Mouse (Mus musculus) C2C12 (cell line): ENCODE measurements around the gene Sfmbt1. TPM values are rescaled to one million over a fixed set of nuclear protein-coding genes. Genes with fewer than 3 reads are reported as not detected.

Experiments used
- H3K27me3 ChIP-seq: one replicate; pipeline ENCODE4 v1.6.1; 2011; ENCODE audit not compliant: control insufficient read depth, insufficient read depth, insufficient read length
- H3K36me3 ChIP-seq: one replicate; pipeline ENCODE4 v1.6.1; 2011; ENCODE audit not compliant: control insufficient read depth, insufficient read depth
- H3K4me3 ChIP-seq: one replicate; pipeline ENCODE4 v1.5.1; 2011; ENCODE audit warnings: mild to moderate bottlenecking, control low read depth; ENCODE audit not compliant: poor library complexity, insufficient read depth, severe bottlenecking
- H3K79me2 ChIP-seq: one replicate; pipeline ENCODE4 v1.6.1; 2011; ENCODE audit not compliant: control insufficient read depth, insufficient read depth
- H3K79me3 ChIP-seq: one replicate; pipeline ENCODE4 v1.6.1; 2011; ENCODE audit warnings: low read depth, control low read depth
- H3ac ChIP-seq: one replicate; pipeline ENCODE3; 2011; ENCODE audit warnings: low read depth; ENCODE audit not compliant: control insufficient read depth, insufficient read length
- CEBPB ChIP-seq: IDR thresholded peaks from one replicate; pipeline ENCODE4 v1.6.1; 2011; ENCODE audit warnings: low read depth, mild to moderate bottlenecking, control low read depth, moderate library complexity
- CTCF ChIP-seq: IDR thresholded peaks from one replicate; pipeline ENCODE4 v1.5.1; 2011; ENCODE audit not compliant: control insufficient read depth, insufficient read depth, insufficient read length
- FOSL1 ChIP-seq: IDR thresholded peaks from one replicate; pipeline ENCODE4 v1.8.0; 2011; ENCODE audit warnings: mild to moderate bottlenecking, low read length; ENCODE audit not compliant: poor library complexity, insufficient read depth, severe bottlenecking
- MAX ChIP-seq: IDR thresholded peaks from one replicate; pipeline ENCODE4 v1.6.1; 2011; ENCODE audit warnings: mild to moderate bottlenecking, control low read depth
- MYOD1 ChIP-seq: IDR thresholded peaks from one replicate; pipeline ENCODE4 v1.6.1; 2011; ENCODE audit warnings: low read depth; ENCODE audit not compliant: control insufficient read depth, insufficient read length
- MYOG ChIP-seq: IDR thresholded peaks from one replicate; pipeline ENCODE4 v1.6.1; 2011; ENCODE audit not compliant: control insufficient read depth, insufficient read length; ENCODE audit errors: extremely low read depth
- USF1 ChIP-seq: IDR thresholded peaks from one replicate; pipeline ENCODE4 v1.6.1; 2011; ENCODE audit warnings: low read depth, mild to moderate bottlenecking, control low read depth, moderate library complexity
- polyA plus RNA-seq: library from polyadenylated mRNA; unstranded; fragments of >200 nt; fragmentation: generic; extraction: Trizol; gene quantifications from one replicate; pipeline ENCODE4 v1.2.1, GENCODE M21; 2012; ENCODE audit warnings: missing spikeins

Sfmbt1 gene
- polyA plus RNA-seq, 1 experiment: 5.1 TPM

GRCm38 (mm10) chr14:30824456-30824995 lies 109.9 kb downstream of the Sfmbt1 start:
- H3K79me3 ChIP-seq: peaks cover 8% of the 10 kb centered on the region
- no peak for TF ChIP-seq MYOD1
- no peak overlapping the region for H3K4me3 ChIP-seq
- no peaks in the 10 kb centered on the region for H3K27me3 ChIP-seq
- peaks cover 2% of the 10 kb centered on the region for H3K36me3 ChIP-seq
- no peak overlapping the region for H3ac ChIP-seq
- H3K79me2 ChIP-seq: peaks cover 38% of the 10 kb centered on the region

GRCm38 (mm10) chr14:30825021-30825475 lies 110.4 kb downstream of the Sfmbt1 start:
- H3K4me3 ChIP-seq: peak overlapping the region; percentile 63

GRCm38 (mm10) chr14:30825476-30826131 lies 111.0 kb downstream of the Sfmbt1 start, which contains the start of gene Tmem110:
Gene Tmem110, plus strand, starts transcription at chr14:30825590.
- H3K36me3 ChIP-seq: no peaks in the 10 kb centered on the region
- peak within 1 kb of the TSS; percentile 63 for H3K4me3 ChIP-seq
- H3K79me3 ChIP-seq: peaks cover 13% of the 10 kb centered on the region
- no peaks in the 10 kb centered on the region for H3K27me3 ChIP-seq
- H3ac ChIP-seq: peak within 1 kb of the TSS; percentile 96
- peaks cover 49% of the 10 kb centered on the region for H3K79me2 ChIP-seq
- no peak for TF ChIP-seq MYOD1
- TF ChIP-seq FOSL1: no peak
- TF ChIP-seq CEBPB: no peak
- TF ChIP-seq USF1: no peak
- TF ChIP-seq MAX: no peak
- TF ChIP-seq CTCF: no peak
- no peak for TF ChIP-seq MYOG

More at GRCm38 (mm10) chr14:30825021-30825475, 110.4 kb downstream of the Sfmbt1 start:
- Histone ChIP-seq H3K79me3 (peaks cover 13% of the 10 kb centered on the region), H3K79me2 (peaks cover 43% of the 10 kb centered on the region), H3K27me3 (no peaks in the 10 kb centered on the region), H3ac (no peak overlapping the region), H3K36me3 (no peaks in the 10 kb centered on the region)
- TF ChIP-seq FOSL1: no peak
- no peak for TF ChIP-seq MYOG
- no peak for TF ChIP-seq USF1
- TF ChIP-seq CEBPB: no peak
- no peak for TF ChIP-seq MAX
- no peak for TF ChIP-seq CTCF
- TF ChIP-seq MYOD1: no peak

- Histone ChIP-seq H3K36me3 (no peaks in the 10 kb centered on the region), H3K79me2 (peaks cover 56% of the 10 kb centered on the region), H3K79me3 (peaks cover 13% of the 10 kb centered on the region), H3ac (peak overlapping the region; percentile 96), H3K4me3 (peak overlapping the region; percentile 63), H3K27me3 (no peaks in the 10 kb centered on the region)
- TF ChIP-seq CEBPB (no peak), MAX (no peak), FOSL1 (no peak), MYOG (no peak), CTCF (no peak), USF1 (no peak), MYOD1 (no peak)
These were observed 111.8 kb downstream of the Sfmbt1 start for GRCm38 (mm10) chr14:30826174-30827140.

DNA sequence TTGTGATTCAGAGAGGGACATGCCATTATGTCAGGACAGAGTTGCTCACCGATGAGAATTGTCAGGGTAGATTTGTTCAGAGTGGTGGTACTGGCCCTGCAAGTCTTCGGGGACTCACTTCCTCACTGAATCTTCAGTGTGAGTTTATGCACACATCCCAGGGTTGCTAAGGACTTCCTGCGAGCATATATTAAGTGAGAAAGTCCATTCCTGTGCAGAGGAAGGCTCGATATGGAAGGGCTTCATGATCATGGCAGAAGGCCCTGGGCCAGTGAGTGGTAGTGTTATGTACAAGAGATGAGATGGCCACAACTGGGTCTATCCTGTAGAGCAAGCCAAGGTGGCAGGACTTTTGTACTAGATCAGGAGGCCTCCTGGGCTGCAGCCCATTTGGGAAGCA lies 112.8 kb downstream of the Sfmbt1 start:
- Histone ChIP-seq H3K79me3 (peaks cover 16% of the 10 kb centered on the region), H3ac (no peak overlapping the region), H3K27me3 (no peaks in the 10 kb centered on the region), H3K79me2 (peaks cover 66% of the 10 kb centered on the region), H3K36me3 (no peaks in the 10 kb centered on the region), H3K4me3 (no peak overlapping the region)
- TF ChIP-seq USF1 (no peak), FOSL1 (no peak), MYOG (no peak), CEBPB (no peak), MAX (no peak), MYOD1 (no peak)

DNA sequence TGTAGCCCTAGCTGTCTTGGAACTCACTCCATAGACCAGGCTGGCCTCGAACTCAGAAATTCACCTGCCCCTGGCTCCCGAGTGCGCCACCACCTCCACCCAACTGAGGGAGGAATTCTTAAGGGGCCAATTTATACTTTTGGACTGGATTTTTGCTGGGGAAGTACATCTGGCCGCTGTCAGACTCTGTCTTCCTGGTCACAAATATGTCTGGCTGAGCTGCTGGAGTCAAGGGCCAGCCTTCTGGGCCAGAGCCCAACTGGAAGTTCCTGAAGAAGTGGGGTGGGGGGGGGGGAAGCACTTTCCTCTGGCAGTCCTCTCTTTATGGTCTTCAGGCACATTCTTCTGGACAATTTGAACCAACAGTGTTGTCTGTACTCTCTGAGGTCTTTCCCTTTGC lies 113.4 kb downstream of the Sfmbt1 start:
- TF ChIP-seq MAX: no peak
- TF ChIP-seq CEBPB: no peak
- TF ChIP-seq CTCF: no peak
- TF ChIP-seq MYOD1: no peak
- no peak for TF ChIP-seq MYOG
- no peak for TF ChIP-seq USF1
- TF ChIP-seq FOSL1: no peak
- Histone ChIP-seq H3ac (no peak overlapping the region), H3K4me3 (no peak overlapping the region), H3K79me2 (peaks cover 70% of the 10 kb centered on the region), H3K27me3 (no peaks in the 10 kb centered on the region), H3K36me3 (no peaks in the 10 kb centered on the region), H3K79me3 (peaks cover 16% of the 10 kb centered on the region)
